Mouse (Mus musculus) hindlimb bud, embryonic 11.5 days (tissue): ENCODE data around the gene Rbks.

Experiments used
- DNase-seq: peaks from one replicate; pipeline ENCODE4 v3.0.0-alpha.2; 2012; ENCODE audit warnings: low read depth, low spot score; ENCODE audit errors: extremely low spot score

Gene Rbks

DNA sequence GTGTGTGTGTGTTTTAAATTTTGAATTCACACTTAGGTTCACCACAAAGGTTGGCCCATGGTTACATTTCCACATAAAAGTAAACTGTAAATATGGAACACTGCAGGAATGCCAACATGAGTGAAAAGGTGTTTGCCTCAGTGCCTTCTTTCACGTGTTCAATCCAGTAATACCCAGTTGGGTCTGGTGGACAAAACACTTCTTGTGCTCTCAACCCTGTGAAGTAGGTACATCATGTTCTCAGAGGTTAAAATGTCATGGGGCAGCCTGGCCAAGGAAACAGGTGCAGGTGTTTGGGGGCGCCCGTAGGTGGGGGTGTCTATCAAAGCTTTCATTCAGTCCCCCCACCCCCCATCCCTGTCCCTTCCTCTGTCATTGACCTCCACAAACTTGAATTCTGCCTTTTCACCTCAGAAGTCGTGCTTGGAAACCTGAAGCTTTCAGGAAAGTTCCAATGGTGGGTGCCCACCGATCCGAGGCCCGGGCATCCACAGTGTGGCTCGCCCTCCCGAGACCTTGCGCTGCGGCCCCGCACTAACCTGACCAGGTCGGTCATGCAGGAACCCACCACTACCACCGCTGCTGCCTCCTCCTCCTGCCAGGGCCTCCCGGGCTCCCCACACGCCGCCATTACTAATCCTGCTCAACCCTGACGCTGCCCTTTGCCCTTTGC, at the start of gene Rbks:
Rbks (minus strand) TSS at position 657 of the 673 bp plus-strand sequence.
- no peak for DNase-seq

DNA sequence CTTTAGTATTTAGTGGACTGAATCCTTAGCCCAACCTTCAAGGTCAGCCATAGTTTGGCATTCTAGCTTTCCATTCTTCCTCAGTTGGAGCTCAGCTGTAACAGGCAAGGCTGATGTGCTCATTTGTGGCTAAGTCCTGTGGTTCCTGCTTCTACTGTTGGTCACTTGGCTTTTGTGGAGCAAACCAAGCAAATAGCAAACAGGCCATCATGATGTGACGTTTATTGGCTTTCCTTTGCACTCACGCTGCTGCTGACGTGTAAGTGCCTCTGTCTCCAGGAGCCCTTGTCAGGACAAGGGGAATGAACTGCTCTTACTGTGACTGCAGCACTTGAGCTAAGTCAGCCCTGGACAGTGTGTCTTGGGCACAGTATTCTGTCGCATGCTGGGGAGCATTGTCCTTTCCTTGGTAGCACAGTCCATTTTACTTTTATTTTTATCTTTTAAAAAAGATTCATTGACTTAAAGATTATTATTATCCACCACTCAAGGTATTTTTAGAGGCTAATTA, 45.1 kb upstream of the Rbks start:
- DNase-seq = no peak

DNA sequence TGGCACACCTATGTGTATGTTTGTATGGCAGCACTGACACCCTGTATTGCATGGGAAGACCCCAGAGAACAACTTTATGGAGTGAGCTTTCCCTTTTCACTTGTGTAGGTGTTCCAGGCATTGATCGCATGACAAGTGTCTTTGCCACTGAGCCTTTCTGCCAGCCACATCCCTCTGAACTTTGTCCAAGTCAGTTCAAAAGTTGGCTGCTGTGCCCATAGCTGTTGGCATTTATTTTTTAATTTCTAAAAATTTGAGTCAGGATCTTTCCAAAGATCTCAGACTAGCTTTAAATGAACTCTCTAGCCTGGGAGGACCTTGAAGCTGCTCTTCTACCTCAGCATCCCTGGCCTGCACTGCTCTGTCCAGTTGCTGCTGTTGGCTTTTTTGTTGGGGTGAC, 44.5 kb upstream of the Rbks start:
- no peak for DNase-seq

DNA sequence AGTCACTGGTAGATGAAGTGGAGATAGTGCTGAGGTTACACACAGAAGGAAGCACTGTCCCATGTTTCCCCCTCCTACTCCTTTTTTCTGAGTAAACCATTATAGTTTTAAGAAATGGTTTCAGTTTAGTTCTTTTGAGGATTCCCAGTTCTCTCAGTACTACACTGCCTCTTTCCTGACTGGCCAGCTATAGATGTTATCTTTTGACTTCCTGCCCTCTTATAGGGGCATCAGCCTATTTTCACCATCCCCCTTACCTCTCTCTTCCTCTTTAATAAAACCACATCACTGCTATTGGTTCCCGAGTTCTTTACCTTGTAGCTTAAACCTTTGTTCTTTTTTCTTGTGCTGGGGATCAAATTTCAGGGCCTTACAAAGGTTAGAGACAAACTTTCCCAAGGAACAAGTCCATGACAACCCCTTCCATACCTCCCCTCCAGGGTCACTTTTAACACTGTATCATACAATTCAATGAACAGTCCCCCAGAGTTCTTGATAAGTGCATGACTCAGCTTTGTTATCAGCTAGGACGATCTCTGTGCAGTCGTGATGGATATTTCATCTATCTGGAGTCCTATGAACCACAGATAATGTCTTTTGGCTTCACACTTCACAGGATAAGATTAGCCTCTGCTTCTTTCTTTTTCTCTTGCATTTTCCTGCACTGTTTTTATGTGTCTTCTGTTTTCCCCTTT, 35.4 kb upstream of the Rbks start:
- DNase-seq = no peak

- DNase-seq = no peak
Measured at GRCm38 (mm10) chr5:31727456-31727855, 30.0 kb upstream of the Rbks start.

DNA sequence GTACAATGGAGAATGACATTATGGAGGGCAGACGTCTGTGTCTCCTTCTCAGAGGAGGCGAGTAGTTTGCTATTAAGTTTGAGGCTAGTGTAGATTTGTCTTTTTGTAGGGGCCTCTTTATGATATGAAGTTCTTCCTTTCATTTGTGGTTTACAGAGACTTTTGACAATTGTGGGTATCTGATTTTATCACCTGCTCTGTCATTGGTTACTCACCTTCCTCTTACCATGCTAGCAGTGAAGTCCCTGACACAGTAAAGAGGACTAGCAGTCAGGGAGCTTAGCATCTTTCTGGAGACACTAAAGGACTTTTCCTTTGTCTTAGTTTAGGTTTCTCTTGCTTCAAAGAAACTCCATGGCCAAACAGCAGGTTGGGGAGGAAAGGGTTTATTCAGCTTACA, 28.5 kb upstream of the Rbks start:
- no peak for DNase-seq

GRCm38 (mm10) chr5:31724519-31724918, 27.1 kb upstream of the Rbks start:
- DNase-seq = no peak

GRCm38 (mm10) chr5:31715486-31716150, 18.2 kb upstream of the Rbks start:
- no peak for DNase-seq

DNA sequence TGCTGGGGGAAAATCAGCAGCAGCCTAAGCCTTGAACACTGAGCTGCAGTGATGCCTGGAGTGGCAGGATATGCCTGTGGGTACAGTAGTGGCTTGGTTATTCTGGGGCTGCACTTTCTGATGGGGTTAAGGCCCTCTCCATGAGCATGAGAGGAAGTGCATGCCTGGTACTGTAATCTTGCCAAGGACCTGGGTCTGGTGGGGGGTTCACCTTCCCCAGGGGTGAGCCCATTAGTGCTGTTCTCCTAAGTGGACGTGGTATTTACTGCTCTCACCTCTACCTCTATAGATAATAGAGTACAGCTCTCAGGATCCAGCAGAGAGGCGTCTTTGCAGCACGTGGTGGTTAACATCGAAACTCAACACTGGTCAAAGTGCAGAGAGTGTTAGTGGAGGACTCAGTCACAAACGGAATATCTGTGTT, 16.4 kb upstream of the Rbks start:
- no peak for DNase-seq

DNA sequence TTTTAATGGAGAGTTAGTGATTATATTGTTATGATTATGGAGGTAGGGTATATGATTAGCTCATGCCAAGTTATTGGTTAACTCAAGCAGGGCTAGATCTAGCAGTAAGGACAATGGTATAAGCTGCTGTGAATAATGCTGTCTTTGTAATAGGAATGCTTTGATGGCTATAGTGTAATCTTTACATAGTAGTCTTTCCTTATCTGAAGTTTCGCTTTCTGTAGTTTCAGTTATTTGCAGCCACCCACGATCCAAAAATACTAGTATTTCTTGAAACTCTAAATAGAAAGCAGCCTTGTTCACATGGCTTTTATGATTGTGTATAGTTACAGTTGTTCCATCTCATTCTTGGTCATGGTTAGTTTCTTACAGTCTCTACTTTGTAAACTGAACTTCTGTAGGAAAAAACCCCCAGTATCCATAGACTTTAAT, 15.9 kb upstream of the Rbks start:
- DNase-seq = no peak

DNA sequence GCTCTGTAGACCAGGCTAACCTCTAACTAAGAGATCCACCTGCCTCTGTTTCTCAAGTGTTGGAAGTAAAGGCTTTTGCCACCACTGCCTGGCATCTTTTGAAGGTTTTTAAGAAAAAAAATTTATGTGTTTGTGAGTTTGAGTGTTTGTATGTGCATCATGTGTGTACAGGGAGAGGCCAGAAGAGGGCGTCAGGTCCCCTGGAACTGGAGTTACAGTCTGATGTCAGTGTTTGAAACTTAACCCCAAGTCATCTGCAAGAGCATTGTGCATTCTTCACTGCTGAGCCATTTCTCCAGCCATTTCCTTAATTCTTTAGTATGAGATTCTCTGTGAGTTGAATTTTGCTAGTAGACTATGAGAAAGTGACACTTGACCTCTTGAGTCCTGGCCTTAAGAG, 12.0 kb upstream of the Rbks start:
- no peak for DNase-seq

DNA sequence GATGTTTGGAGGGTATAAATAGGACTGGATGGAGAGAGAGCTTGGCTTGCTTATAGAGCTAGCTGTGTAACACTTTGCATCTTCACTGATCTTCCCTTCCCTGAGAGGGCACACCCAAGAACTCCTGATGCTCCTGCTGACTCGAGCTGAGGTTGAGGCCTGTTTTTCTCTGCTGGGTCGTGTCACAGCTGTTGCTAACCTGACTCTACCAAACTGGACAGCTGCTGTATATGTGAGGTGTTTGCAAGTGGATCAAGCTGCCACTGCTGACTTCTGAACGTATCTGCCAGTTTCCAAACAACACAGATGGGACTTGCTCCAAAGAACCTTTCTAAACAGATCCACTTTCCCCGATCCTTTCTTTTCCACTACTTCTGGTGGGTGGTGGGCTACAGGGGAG, 9.4 kb upstream of the Rbks start:
- DNase-seq = no peak

DNA sequence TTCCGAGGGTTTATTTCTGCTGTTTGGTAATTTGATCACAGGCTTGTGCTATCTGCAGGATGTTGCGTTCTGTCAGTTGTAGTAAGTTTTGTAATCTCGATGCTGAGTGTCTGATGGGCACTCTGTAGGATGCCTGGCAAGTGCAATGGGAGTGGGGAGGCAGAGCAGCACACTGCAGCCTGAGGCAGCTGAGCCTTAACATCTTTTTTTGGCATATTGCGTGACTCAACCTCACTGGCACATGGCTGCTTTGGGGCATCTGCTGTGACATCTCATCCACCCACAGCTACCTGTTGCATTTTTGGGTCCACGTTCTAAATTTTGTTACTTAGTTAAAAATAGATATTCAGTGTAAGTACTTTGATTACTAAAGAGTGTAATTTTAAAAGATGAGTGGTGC, 7.5 kb upstream of the Rbks start:
- DNase-seq = no peak

- no peak for DNase-seq
Measured at GRCm38 (mm10) chr5:31699397-31699796, 2.0 kb upstream of the Rbks start.

- DNase-seq = no peak
Measured at GRCm38 (mm10) chr5:31698931-31699330, 1.5 kb upstream of the Rbks start.

DNA sequence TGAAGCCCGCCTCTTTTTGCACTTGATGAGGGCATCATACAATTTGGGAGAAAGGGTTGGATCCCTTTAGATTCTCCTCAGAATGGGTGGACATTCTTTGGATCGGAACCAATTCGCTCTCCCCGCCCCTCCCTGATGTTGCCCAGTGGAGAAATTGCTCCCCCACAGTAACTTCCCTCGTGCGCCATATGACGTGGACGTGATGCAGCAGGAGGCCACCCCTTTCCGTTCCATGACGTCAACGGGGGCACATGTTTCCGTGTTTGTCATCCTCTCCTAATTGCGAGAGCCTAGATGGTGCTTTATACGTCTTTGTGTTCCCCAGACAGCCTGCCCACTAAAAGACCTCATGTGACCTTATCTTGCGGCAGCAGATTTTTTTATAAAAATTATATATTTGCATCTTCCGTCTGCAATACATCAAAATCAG, 885 bp upstream of the Rbks start:
- DNase-seq = peak; percentile 26

DNA sequence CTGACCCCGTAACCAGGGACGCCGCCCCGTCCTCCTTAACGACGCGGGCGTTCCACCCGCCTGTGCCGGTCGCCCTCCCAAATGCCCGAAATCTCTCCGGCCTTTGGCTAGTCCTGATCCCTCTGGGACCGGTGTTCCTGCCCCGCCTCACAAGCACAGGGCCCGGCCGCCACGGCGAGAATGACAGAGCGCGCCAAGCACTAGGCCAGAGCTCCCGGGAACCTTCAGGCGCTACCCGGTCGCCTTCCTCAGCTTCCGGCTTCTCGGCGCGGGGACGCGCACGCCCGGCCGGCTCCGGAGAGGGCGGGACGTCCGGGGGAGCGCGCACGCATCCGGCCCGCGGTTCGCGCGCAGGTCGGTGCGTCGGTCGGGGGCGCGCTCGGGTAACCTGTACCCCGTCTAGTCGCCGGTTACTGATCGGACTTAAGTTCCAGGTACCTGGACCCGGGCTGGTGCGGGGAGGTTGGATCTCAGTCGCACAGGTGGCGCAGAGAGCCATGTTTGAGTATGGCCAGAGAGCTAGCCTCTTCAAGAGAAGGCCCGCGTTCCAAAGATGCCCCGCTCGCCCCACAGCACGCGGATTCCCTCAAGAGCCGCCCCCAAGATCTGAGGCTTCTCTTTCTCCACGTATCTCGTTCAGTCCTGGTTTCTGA, 343 bp upstream of the Rbks start, which contains the start of gene Babam2:
Babam2 (plus strand) TSS at position 41 of the 653 bp plus-strand sequence.
- DNase-seq = peak; percentile 64

GRCm38 (mm10) chr5:31693191-31693590, 4.2 kb downstream of the Rbks start:
- no peak for DNase-seq

GRCm38 (mm10) chr5:31687972-31688371, 9.5 kb downstream of the Rbks start:
- no peak for DNase-seq

DNA sequence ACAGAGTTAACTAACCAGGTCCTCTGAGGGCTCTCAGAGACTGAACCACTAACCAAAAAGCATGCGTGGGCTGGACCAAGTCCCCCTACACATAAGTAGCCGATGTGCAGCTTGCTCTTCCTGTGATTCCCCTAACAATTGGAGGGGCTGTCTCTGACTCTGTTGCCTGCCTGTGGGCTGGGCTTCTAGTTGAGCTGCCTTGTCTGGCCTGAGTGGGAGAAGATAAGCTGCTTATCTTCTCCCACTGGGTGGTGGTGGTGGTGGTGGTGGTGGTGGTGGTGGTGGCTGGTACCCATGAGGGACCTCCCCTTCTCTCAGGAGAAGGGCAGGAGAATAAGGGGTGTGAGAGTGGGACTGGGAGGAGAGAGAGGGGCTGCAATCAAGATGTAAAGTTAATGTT, 11.4 kb downstream of the Rbks start:
- DNase-seq = no peak

DNA sequence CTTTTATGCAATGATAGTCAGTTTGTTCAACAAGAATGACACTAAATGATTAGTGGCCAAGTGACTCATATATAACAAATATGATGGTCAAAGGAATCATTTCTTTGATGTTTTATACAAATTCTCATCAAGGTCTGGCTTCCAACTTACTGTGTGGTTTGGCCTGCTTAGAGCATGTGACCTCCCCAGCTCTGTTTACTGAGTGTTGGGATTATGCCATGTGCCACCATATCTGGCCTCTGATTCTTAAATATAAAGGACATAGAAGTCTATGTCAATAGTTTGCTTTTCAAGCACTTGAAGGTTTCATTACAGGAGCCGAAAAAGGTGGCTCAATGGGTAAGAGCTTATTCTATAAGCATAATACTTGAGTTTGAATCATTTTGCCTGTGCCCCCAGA, 15.1 kb downstream of the Rbks start:
- no peak for DNase-seq
